Mouse (Mus musculus): Measurements from ENCODE around the gene Tmem135.

- TF ChIP-seq CTCF (IDR thresholded peaks at IDR 0.05; ENCODE audit: borderline replicate concordance, control insufficient read depth, extremely low read depth, insufficient read depth, low read length, poor library complexity) (no peak), POLR2A (IDR thresholded peaks at IDR 0.05; ENCODE audit: control insufficient read depth, extremely low read depth, insufficient read depth, low read length, poor library complexity) (no peak)
Measured at GRCm38 (mm10) chr7:89392825-89393224, 11.2 kb downstream of the Tmem135 start.
